Mouse (Mus musculus) T-helper 17 cell (primary cell): ENCODE data around the gene Nid1.
"Not testable (repeated sequence)": the region's sequence is repeated elsewhere in the genome, so short reads cannot be mapped to it uniquely, and the experiment has no call there.

Source experiments
- in situ Hi-C, 2 experiments: fragments of 300-600 bp; cut with MboI, MseI; formaldehyde crosslinking; loops; 1 replicate in 1 of 2; 2 replicates in 1 of 2; pipeline ENCODE4 v1.15.1; 2025; ENCODE audit warnings: high pct_unique_total_duplicates in 2 of 2

The Nid1 gene

GRCm38 (mm10) chr13:13450931-13451330 is 13.6 kb downstream of the Nid1 start:
- in situ Hi-C loops: not testable (repeated sequence)

GRCm38 (mm10) chr13:13453332-13453731 is 16.0 kb downstream of the Nid1 start:
- in situ Hi-C loops: not testable (repeated sequence)

- in situ Hi-C loops: not testable (repeated sequence)
Measured at GRCm38 (mm10) chr13:13454249-13454648, 16.9 kb downstream of the Nid1 start.

- in situ Hi-C loops: not testable (repeated sequence)
Measured at GRCm38 (mm10) chr13:13455632-13456492, 18.5 kb downstream of the Nid1 start.

GRCm38 (mm10) chr13:13458138-13458737 is 20.9 kb downstream of the Nid1 start:
- in situ Hi-C loops: no loop called here

- in situ Hi-C loops: no loop called here
Measured at GRCm38 (mm10) chr13:13460521-13461138, 23.3 kb downstream of the Nid1 start.

GRCm38 (mm10) chr13:13461446-13462192 is 24.3 kb downstream of the Nid1 start:
- in situ Hi-C loops: no loop called here

- in situ Hi-C loops: no loop called here
Measured at GRCm38 (mm10) chr13:13463949-13464348, 26.6 kb downstream of the Nid1 start.

GRCm38 (mm10) chr13:13467249-13467648 is 29.9 kb downstream of the Nid1 start:
- in situ Hi-C loops: not testable (repeated sequence)

GRCm38 (mm10) chr13:13468513-13468912 is 31.2 kb downstream of the Nid1 start:
- in situ Hi-C loops: no loop called here

- in situ Hi-C loops: no loop called here
Measured at GRCm38 (mm10) chr13:13471334-13471757, 34.0 kb downstream of the Nid1 start.

- in situ Hi-C loops: not testable (repeated sequence)
Measured at GRCm38 (mm10) chr13:13474464-13474863, 37.1 kb downstream of the Nid1 start.

- in situ Hi-C loops: no loop called here
Measured at GRCm38 (mm10) chr13:13474991-13475390, 37.6 kb downstream of the Nid1 start.

GRCm38 (mm10) chr13:13476568-13476967 is 39.2 kb downstream of the Nid1 start:
- in situ Hi-C loops: no loop called here

- in situ Hi-C loops: no loop called here
Measured at GRCm38 (mm10) chr13:13477046-13477445, 39.7 kb downstream of the Nid1 start.

GRCm38 (mm10) chr13:13479986-13480385 is 42.6 kb downstream of the Nid1 start:
- in situ Hi-C loops: no loop called here

- in situ Hi-C loops: no loop called here
Measured at GRCm38 (mm10) chr13:13481033-13481432, 43.7 kb downstream of the Nid1 start.

GRCm38 (mm10) chr13:13481875-13482674 is 44.7 kb downstream of the Nid1 start:
- in situ Hi-C loops: no loop called here

GRCm38 (mm10) chr13:13484351-13484751 is 47.0 kb downstream of the Nid1 start:
- in situ Hi-C loops: no loop called here

- in situ Hi-C loops: no loop called here
Measured at GRCm38 (mm10) chr13:13484883-13485282, 47.5 kb downstream of the Nid1 start.

- in situ Hi-C loops: no loop called here
Measured at GRCm38 (mm10) chr13:13485682-13486081, 48.3 kb downstream of the Nid1 start.
